Mouse (Mus musculus): Measurements from ENCODE around the gene Rtl4. TPM values are rescaled to one million over a fixed set of nuclear protein-coding genes. Genes with fewer than 3 reads are reported as not detected.

Rtl4 gene
- polyA plus RNA-seq (2015; fragmentation: Illumina TruSeq; extraction: RNeasy Lipid Tissue Mini Kit (QIAGEN cat#74804); ENCODE audit: low read depth, low replicate concordance): 1.0 TPM

GRCm38 (mm10) chrX:144688207-144689118, at the start of gene Rtl4:
TSS of gene Rtl4 (plus strand) at chrX:144688907.

DNA sequence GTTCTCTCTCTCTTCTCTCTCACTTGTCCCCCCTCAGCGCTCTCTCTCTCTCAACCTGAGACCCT, 733 bp upstream of the Rtl4 start, which contains the start of gene Trpc5:
Trpc5 (minus strand) TSS at position 39 of the 65 bp plus-strand sequence.

Other genes starting within 250 kb of the Rtl4 start
- not detected for gene Trpc5os, start 232.3 kb upstream of the Rtl4 start, polyA plus RNA-seq (2015; fragmentation: Illumina TruSeq; extraction: RNeasy Lipid Tissue Mini Kit (QIAGEN cat#74804); ENCODE audit: low read depth, low replicate concordance)
- gene Trpc5, start 727 bp upstream of the Rtl4 start, polyA plus RNA-seq (2015; fragmentation: Illumina TruSeq; extraction: RNeasy Lipid Tissue Mini Kit (QIAGEN cat#74804); ENCODE audit: low read depth, low replicate concordance): 5.6 TPM